Mouse (Mus musculus): ENCODE measurements around the gene Col15a1.
A peak's percentile ranks its signal among the peaks of the same experiment; 100 is the strongest.

The Col15a1 gene

DNA sequence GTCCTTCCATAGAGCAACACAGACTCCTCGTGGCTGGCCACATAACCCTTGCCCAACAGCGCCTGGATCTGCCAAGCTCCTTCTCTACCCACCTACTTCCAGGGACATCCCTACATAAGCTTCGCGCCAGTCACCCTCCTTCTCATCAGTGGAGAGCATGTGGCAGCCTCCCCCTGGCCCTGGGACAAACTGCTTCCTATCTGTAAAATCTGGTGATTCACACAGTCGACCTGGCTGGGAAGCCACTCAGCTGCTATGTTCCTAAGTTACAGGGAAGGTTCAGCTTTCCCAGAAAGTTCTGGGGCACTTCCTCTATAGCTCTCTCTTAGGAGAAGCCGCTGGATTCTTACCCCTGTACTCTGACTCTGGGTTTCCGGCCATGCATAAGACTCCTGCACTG is 22.5 kb downstream of the Col15a1 start:
- no peak for DNase-seq (ENCODE audit: low spot score)

DNA sequence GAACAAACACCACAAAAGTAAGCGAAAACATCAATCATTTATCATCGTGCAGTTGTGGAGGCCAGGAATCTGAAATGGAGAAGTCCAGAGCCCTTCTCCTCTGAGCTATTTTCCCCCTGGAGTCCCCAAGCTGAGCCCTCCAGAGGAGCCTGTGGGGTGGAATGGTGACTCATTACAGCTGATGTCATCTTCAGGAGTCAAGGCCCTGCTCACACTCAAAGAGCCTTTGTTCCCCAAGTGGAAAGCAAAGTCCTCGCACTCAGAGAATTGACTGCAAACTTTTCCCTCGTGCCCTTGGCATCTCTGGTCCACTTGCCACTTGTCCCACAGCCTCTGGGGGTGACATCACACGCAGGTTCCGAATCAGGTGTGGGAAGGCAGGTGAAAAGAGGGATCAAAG is 23.4 kb downstream of the Col15a1 start:
- DNase-seq (ENCODE audit: low spot score) = no peak

DNA sequence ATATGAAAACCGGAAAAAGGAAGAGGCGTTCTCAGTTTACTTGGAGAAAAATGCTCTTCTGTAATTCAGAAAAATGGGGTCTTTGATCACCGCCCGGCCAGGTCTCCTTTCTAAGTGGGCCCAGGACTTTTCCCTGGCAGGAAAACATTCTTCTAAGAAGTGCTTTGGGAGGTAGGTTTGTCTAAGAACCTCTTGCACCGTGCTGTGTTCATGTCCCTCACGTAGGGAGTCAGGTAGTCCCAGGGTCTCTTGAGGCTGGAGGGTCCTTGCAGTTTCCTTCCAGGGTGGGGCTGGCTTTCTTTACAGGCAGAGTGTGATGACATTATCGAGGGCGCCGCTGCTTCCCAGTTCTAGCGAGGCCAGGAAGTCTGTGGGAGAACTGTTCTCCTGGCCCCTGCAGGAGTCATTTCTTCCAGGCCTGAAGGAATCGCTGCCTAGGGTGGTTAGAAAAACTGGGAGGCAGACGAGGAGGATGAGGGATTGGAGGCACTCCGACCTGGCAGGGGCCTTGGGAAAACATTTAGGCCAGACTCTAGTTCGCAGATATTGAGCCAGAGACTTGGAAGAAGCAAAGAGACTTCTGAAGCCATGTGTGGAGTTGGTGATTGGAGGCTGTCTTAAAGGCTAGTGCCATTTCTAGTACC is 25.4 kb downstream of the Col15a1 start:
- DNase-seq (ENCODE audit: low spot score) = no peak

GRCm38 (mm10) chr4:47234667-47235267 is 26.8 kb downstream of the Col15a1 start:
- DNase-seq (ENCODE audit: low spot score) = peak; percentile 83

GRCm38 (mm10) chr4:47235312-47235711 is 27.4 kb downstream of the Col15a1 start:
- DNase-seq (ENCODE audit: low spot score) = no peak

GRCm38 (mm10) chr4:47236104-47236503 is 28.1 kb downstream of the Col15a1 start:
- no peak for DNase-seq (ENCODE audit: low spot score)

DNA sequence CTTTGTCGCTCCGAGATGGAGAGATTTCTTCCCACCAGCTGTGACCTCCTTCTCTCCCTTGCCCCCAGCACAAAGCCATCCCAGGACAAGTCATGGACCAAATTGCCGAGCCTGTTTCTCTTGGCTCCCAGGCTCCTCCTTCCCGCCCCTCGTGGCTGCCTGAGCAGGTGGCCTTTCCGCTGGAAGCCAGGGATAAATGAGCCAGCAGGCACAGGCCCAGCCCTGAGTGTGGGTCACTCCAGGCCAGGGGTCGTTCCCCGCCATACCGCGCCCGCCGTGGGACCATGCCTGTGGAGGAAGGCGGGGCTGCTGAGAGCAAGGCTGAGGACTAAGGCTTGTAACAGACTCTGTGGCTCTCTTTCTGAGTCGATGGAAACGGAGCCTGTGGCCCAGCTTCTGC is 29.3 kb downstream of the Col15a1 start:
- peak; percentile 53 for DNase-seq (ENCODE audit: low spot score)

DNA sequence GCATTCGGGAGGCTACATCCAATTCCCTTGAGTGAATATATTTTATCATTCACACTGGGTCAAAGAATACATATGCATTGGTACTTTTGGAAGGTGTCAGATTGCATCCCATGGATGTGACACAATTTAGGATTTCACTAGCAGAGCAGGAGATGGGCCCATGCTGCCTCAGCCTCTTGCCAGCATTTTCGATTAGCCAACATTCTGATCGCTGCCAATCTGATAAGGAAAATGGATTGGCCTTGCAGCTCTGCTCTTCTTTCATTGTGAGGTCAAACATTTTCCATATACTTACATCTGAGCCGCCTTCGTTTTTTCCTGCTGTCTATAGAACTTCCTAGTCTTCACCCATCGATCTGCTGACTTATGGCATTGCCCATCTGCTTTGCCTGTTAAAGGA is 31.2 kb downstream of the Col15a1 start:
- no peak for DNase-seq (ENCODE audit: low spot score)

DNA sequence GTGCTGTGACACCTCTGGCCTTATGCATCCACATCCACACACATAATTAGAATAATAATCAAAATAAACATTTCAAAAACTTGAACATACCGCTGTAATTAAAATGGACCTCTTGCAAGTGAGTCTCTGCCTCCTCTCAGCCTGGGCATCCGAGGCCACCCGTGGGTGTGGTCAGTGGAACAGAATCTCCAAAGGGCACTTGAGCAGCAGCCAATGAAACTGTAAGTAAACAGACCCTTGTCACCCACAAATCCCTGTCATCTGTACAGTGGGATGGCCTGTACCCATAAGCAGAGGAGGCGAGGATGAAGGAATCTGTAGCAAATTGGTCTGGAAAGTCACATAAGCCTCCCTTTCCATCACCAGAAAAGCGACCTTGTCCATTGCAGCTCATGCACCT is 32.9 kb downstream of the Col15a1 start:
- no peak for DNase-seq (ENCODE audit: low spot score)

DNA sequence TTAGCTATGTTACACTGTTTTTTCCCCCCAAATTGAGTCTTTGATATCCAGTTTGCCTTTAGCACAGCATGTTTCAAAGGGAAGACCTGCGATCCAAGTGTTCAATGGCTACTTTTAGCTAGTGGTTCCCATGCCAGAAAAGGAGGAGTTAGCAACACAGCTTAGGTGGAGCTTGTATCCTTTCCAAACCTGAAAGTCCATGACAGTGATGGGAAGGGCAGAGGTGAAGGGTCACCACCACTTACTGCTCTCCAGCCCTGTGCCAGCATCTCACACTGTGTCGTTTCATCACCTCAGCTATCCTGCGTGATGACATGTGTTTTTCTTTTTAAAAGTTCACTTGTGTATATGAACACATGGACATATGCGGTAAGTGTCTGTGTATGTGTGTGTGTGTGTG is 34.2 kb downstream of the Col15a1 start:
- DNase-seq (ENCODE audit: low spot score) = no peak

GRCm38 (mm10) chr4:47244651-47245050 is 36.7 kb downstream of the Col15a1 start:
- DNase-seq (ENCODE audit: low spot score) = no peak

- DNase-seq (ENCODE audit: low spot score) = no peak
Observed at GRCm38 (mm10) chr4:47245621-47246020, 37.7 kb downstream of the Col15a1 start.

- DNase-seq (ENCODE audit: low spot score) = no peak
Observed at GRCm38 (mm10) chr4:47246811-47247210, 38.9 kb downstream of the Col15a1 start.

DNA sequence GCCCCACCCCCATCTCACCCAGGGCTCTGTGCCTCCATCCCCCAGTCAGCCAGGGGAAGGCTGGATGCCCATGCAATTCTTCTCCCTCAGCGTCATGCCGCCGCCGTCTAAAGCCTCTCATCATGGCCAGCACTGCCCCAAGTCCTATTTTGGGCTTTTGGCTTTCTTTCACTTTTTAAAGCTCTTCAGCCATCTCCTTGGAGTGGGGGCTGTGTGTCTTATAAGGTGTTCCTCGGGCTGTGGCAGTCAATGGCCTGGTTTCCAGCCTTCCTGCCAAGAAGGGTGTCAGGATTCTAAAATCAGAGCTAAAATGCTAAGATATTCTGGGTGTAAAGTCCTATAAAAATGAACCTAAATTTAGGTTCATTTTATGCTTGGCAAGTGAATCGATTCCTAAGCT is 39.6 kb downstream of the Col15a1 start:
- DNase-seq (ENCODE audit: low spot score) = no peak

- no peak for DNase-seq (ENCODE audit: low spot score)
Observed at GRCm38 (mm10) chr4:47249193-47249592, 41.2 kb downstream of the Col15a1 start.

GRCm38 (mm10) chr4:47251069-47251468 is 43.1 kb downstream of the Col15a1 start:
- no peak for DNase-seq (ENCODE audit: low spot score)

GRCm38 (mm10) chr4:47251693-47252435 is 43.9 kb downstream of the Col15a1 start:
- DNase-seq (ENCODE audit: low spot score) = no peak

DNA sequence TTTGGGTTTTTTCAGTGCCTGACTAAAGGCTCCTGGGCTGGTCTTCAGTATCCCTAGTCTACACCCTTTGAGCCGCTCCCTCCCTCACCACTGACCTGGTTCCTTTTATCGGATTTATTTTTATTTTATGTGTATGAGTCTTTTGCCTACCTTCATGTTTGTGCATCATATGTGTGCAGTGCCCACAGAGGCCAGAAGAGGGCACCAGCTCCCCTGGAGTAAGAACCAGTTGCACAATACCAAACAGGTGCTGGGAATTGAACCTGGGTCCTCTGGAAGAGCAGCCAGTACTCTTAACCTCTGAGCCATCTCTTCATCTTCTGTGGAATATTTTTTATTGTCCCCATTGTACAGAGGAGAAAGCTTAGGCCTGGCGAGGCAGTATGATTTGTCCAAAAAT is 44.7 kb downstream of the Col15a1 start:
- no peak for DNase-seq (ENCODE audit: low spot score)

DNA sequence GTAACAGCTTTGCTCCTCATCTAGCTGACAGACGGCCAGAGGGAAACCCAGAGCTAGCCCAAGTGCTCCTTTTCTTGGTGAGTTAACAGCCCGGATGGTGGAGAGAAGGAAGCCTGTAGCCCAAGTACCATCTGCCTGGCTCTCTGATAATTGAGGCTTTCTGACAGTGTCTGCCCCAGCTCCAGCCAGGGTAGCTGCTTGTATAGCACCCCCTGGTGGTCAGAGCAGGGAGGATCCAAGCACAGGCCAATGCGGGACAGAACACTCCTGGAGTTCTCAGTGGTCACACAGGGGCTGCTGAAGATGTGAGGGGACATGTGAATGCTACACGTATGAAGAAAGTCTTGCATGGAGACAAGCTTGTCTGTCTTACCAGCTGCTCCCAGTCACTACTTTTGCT is 47.7 kb downstream of the Col15a1 start:
- DNase-seq (ENCODE audit: low spot score) = peak; percentile 66

DNA sequence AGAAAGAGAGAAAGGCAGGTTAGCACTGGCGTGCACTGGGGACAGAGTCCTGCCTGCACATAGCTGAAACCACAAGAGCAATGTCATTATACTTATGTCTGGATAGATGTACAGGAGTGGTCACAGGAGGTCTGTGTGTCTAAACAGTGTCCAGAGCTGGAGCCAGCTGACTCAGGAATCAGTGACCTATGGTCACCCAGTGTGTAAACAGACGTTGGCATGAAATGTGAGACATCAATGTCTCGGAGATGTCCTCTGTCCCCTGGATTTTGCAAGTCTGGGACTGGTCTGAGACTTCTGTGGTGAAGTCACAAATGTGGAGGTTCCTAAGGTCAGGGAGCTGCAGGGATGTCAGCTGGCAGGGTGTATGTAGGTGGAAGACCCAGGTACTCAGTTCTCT is 50.2 kb downstream of the Col15a1 start:
- no peak for DNase-seq (ENCODE audit: low spot score)

GRCm38 (mm10) chr4:47261049-47261448 is 53.1 kb downstream of the Col15a1 start:
- no peak for DNase-seq (ENCODE audit: low spot score)

DNA sequence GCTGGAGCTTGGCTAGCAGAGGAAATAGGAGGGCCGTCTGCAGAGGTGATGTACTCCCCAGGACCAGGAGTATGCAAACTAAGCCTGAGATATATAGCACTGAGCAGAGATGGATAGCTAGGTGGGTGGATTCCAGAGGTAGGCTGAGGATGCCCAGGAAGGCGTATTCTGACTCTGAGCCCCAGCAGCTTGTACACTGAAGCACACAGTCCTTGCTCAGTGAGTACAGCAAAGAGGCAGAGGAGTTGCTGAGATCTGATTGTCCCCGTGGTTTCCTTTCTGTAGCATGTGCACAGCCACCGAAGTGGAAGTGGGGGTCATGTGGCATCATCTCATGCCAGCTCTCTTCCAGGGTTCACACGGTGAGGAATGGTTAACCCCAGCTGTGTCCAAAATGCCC is 54.0 kb downstream of the Col15a1 start:
- DNase-seq (ENCODE audit: low spot score) = no peak

DNA sequence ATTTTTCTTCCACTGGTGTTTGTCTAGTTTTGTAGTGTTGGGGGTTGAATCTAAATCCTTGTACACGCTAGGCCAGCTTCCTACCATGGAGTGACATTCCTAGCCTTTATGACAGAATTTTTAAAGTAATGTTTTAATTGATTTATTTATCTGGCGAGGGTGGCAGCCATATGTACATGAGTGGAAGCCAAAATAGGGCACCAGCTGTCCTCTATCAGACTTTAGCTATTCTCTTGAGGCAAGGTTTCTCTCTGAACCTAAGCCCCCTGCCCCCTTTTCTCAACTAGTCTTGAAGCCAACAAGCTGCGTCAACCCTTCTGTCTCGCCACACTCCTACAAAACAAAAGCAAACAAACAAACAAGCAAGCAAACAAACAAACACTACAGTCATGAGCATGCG is 57.6 kb downstream of the Col15a1 start:
- DNase-seq (ENCODE audit: low spot score) = no peak
